Mouse (Mus musculus) testis, adult 2 months (tissue): Measurements from ENCODE around the gene Nckap1l.

Experiments used
- CTCF ChIP-seq: fragments of 200-500 bp; IDR thresholded peaks from 2 replicates; pipeline ENCODE4 v1.5.1; 2012; ENCODE audit warnings: low read depth, mild to moderate bottlenecking, inconsistent platforms, low read length, moderate library complexity; ENCODE audit not compliant: control insufficient read depth, insufficient read depth, insufficient replicate concordance
- POLR2A ChIP-seq: fragments of 200-500 bp; IDR thresholded peaks from 2 replicates; pipeline ENCODE4 v1.6.1; 2012; ENCODE audit warnings: low read depth, mild to moderate bottlenecking, inconsistent platforms, low read length, moderate library complexity; ENCODE audit not compliant: control insufficient read depth

DNA sequence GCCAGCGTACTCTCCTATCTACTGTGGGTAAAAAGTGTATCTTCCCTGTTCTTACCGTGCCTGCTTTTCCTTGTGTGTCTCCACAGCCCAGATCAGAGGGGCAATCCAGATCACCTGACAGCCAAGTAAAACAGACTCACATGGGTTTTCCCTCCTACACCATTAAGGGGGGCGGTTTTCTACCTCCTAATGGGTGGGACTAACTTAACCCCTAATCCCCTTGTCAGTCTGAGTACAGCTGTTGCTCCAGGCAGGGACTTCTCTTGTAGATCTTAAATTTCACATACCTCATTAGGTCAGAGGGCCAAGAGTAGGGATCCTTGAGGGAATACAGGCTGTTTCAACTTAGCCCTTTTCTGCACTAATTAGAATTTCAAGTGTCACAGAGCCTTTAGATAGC is 44.6 kb downstream of the Nckap1l start:
- TF ChIP-seq POLR2A (no peak), CTCF (no peak)
